In genomic region chr6:114174398-114175140, GRCm38 (mm10) we compare ENCODE assay signal across 17 mouse cellular contexts. TPM values are rescaled to one million over a fixed set of nuclear protein-coding genes. Genes with fewer than 3 reads are reported as not detected.
DNase-seq lines count a peak whose midpoint lies in the region; ATAC-seq and TF ChIP-seq lines count a peak whose summit lies in the region.
"Had no signal": no experiment of that assay in that cellular context is flagged by ENCODE, and none has a peak within 500 bp of the region (broad histone marks: within the 10 kb centered on the region; RNA-seq: fewer than 3 reads in every experiment).

No protein-coding gene starts in this region.

- no peaks in the 10 kb centered on the region for H3K4me1 ChIP-seq in kidney, postnatal 0 days (replicated peaks; ENCODE audit: insufficient read depth, low read length)
- peaks cover 22% of the 10 kb centered on the region for H3K4me1 ChIP-seq in forebrain, embryonic 10.5 days
- H3K4me1 ChIP-seq in hindbrain, embryonic 15.5 days (replicated peaks), result peaks cover 19% of the 10 kb centered on the region
- peaks cover 20% of the 10 kb centered on the region for H3K4me1 ChIP-seq in neural tube, embryonic 12.5 days
- H3K4me1 ChIP-seq: heart, embryonic 15.5 days had no signal

- DNase-seq in kidney, postnatal 0 days (ENCODE audit: low spot score), result peak; percentile 15
- no peak for DNase-seq in kidney, adult 9 months
- DNase-seq in forebrain, embryonic 10.5 days (ENCODE audit: extremely low spot score, low spot score), result no peak
- DNase-seq in adipocyte (ENCODE audit: low spot score), result no peak
- no peak for DNase-seq in adrenal gland, adult (ENCODE audit: inconsistent age in 2 of 2, low spot score in 1 of 2)
- DNase-seq: adrenal gland, postnatal 10 days; cerebellum, adult 11-12 months; gastrocnemius, postnatal 10 days; kidney, adult 11 months; lung, postnatal 4 days; thymus, adult 18-20 months had no signal

- H3K9ac ChIP-seq in kidney, postnatal 0 days (ENCODE audit: low read depth, low read length), result no peak overlapping the region
- no peak overlapping the region for H3K9ac ChIP-seq in hindbrain, embryonic 15.5 days
- no peak overlapping the region for H3K9ac ChIP-seq in neural tube, embryonic 12.5 days
- H3K9ac ChIP-seq: heart, embryonic 15.5 days; liver, embryonic 14.5 days had no signal

- no peak overlapping the region for H3K4me2 ChIP-seq in kidney, postnatal 0 days (ENCODE audit: low read length)
- H3K4me2 ChIP-seq in hindbrain, embryonic 15.5 days, result peak overlapping the region; percentile 33
- peak overlapping the region; percentile 45 for H3K4me2 ChIP-seq in neural tube, embryonic 12.5 days (replicated peaks)
- H3K4me2 ChIP-seq: heart, embryonic 15.5 days had no signal

- H3K4me3 ChIP-seq in kidney, postnatal 0 days (replicated peaks; ENCODE audit: low read depth, low read length), result no peak overlapping the region
- peak overlapping the region; percentile 34 for H3K4me3 ChIP-seq in forebrain, embryonic 10.5 days
- H3K4me3 ChIP-seq in hindbrain, embryonic 15.5 days, result no peak overlapping the region
- no peak overlapping the region for H3K4me3 ChIP-seq in neural tube, embryonic 12.5 days
- H3K4me3 ChIP-seq: heart, embryonic 15.5 days had no signal

- H3K27ac ChIP-seq in kidney, postnatal 0 days, result no peak overlapping the region
- H3K27ac ChIP-seq in forebrain, embryonic 10.5 days, result peak overlapping the region; percentile 56; the same call in 1 of the 2 replicates
- peak overlapping the region; percentile 74 for H3K27ac ChIP-seq in hindbrain, embryonic 15.5 days (replicated peaks)
- H3K27ac ChIP-seq in neural tube, embryonic 12.5 days, result no peak overlapping the region
- H3K27ac ChIP-seq: heart, embryonic 15.5 days; liver, embryonic 14.5 days had no signal

- no peaks in the 10 kb centered on the region for H3K27me3 ChIP-seq in kidney, postnatal 0 days (ENCODE audit: insufficient read depth, low read length)
- peaks cover 80% of the 10 kb centered on the region for H3K27me3 ChIP-seq in forebrain, embryonic 10.5 days (ENCODE audit: poor library complexity, severe bottlenecking)
- H3K27me3 ChIP-seq in hindbrain, embryonic 15.5 days, result peaks cover 10% of the 10 kb centered on the region
- H3K27me3 ChIP-seq in neural tube, embryonic 12.5 days (replicated peaks), result peaks cover 49% of the 10 kb centered on the region

- H3K36me3 ChIP-seq in kidney, postnatal 0 days (ENCODE audit: insufficient read depth, low read length), result no peaks in the 10 kb centered on the region
- no peaks in the 10 kb centered on the region for H3K36me3 ChIP-seq in forebrain, embryonic 10.5 days (replicated peaks)
- no peaks in the 10 kb centered on the region for H3K36me3 ChIP-seq in hindbrain, embryonic 15.5 days
- no peaks in the 10 kb centered on the region for H3K36me3 ChIP-seq in neural tube, embryonic 12.5 days
- H3K36me3 ChIP-seq: heart, embryonic 15.5 days had no signal

- WGBS in kidney, postnatal 0 days, result 13% methylated on average over 9 of the region's 9 CpGs
- 3% methylated on average over 9 of the region's 9 CpGs for WGBS in forebrain, embryonic 10.5 days
- 5% methylated on average over 9 of the region's 9 CpGs for WGBS in hindbrain, embryonic 15.5 days
- 7% methylated on average over 9 of the region's 9 CpGs for WGBS in neural tube, embryonic 12.5 days

- no peak for TF ChIP-seq CTCF in kidney, postnatal 0 days (IDR thresholded peaks at IDR 0.05; ENCODE audit: low read depth)

- H3K9me3 ChIP-seq in kidney, postnatal 0 days (replicated peaks; ENCODE audit: low read length), result no peaks in the 10 kb centered on the region
- H3K9me3 ChIP-seq in forebrain, embryonic 10.5 days, result no peaks in the 10 kb centered on the region
- H3K9me3 ChIP-seq in hindbrain, embryonic 15.5 days, result no peaks in the 10 kb centered on the region
- no peaks in the 10 kb centered on the region for H3K9me3 ChIP-seq in neural tube, embryonic 12.5 days
- H3K9me3 ChIP-seq: heart, embryonic 15.5 days had no signal

- 0 out of 2 replicates have a peak, but pooled peaks have one; percentile 25 for ATAC-seq in kidney, postnatal 0 days (replicated peaks; ENCODE audit: low FRiP score, low read depth)
- ATAC-seq in hindbrain, embryonic 15.5 days (ENCODE audit: low FRiP score, low read depth), result peak; percentile 82
- ATAC-seq in neural tube, embryonic 12.5 days (ENCODE audit: low FRiP score, low read depth), result peak; percentile 58
- no peak for ATAC-seq in erythroblast, adult 5-6 weeks (replicated peaks; ENCODE audit: low FRiP score, poor library complexity, severe bottlenecking)

RNA-seq across cellular contexts. Expression of gene Slc6a11, which starts 43.5 kb away (rescaled TPM):
- polyA plus RNA-seq in kidney, postnatal 0 days (2015; fragmentation: Nextera tagmentation; extraction: Ambion mirVana), result 0.04 and 0.13 TPM in 2 replicates
- polyA plus RNA-seq in forebrain, embryonic 10.5 days (2016; fragmentation: Nextera tagmentation; extraction: Ambion mirVana), result 0.60 and 0.72 TPM in 2 replicates
- 80.6 and 83.2 TPM in 2 replicates for polyA plus RNA-seq in hindbrain, embryonic 15.5 days (2015; fragmentation: Nextera tagmentation; extraction: Ambion mirVana)
- 5.6 and 7.1 TPM in 2 replicates for polyA plus RNA-seq in neural tube, embryonic 12.5 days (2016; fragmentation: Nextera tagmentation; extraction: Ambion mirVana)
- total RNA-seq in erythroblast, adult 5-6 weeks (2015; ENCODE audit: low replicate concordance), result not detected in 2 replicates
- total RNA-seq in erythroblast, adult 5-6 weeks (2017; ENCODE audit: low replicate concordance), result 0.14 TPM in 1 of 2 replicates, not detected in the other
- polyA plus RNA-seq: spleen, adult 2 months had no signal

Comparison
In these comparisons a context has a peak if more than half of its experiments do, and no peak if none do; other contexts are left out.
1. H3K27ac ChIP-seq: peak in forebrain, embryonic 10.5 days (single experiment) and hindbrain, embryonic 15.5 days (single experiment); none in kidney, postnatal 0 days (single experiment) and neural tube, embryonic 12.5 days (single experiment).
2. RNA of gene Slc6a11, which starts 43.5 kb away (polyA plus RNA-seq): 80.6 to 83.2 TPM in hindbrain, embryonic 15.5 days; 5.6 to 7.1 TPM in neural tube, embryonic 12.5 days, 0.60 to 0.72 TPM in forebrain, embryonic 10.5 days and 0.04 to 0.13 TPM in kidney, postnatal 0 days; every median in the first group is over 10 times any median in the second.